Mouse (Mus musculus) gastrocnemius, postnatal 14 days (tissue): ENCODE results near the gene Kmt2e. TPM values are rescaled to one million over a fixed set of nuclear protein-coding genes. Genes with fewer than 3 reads are reported as not detected.
"Not testable (repeated sequence)": the region's sequence is repeated elsewhere in the genome, so short reads cannot be mapped to it uniquely, and the experiment has no call there.

ENCODE experiments used
- DNase-seq: peaks from one replicate; pipeline ENCODE4 v3.0.0; 2021; ENCODE audit warnings: mixed read lengths
- intact Hi-C: fragments of 180-260 bp; cut with DNase I; formaldehyde crosslinking; loops from one replicate; pipeline ENCODE4 v1.15.1; 2025; ENCODE audit warnings: low total_unique reads
- total RNA-seq, 2 experiments: library from RNA; stranded (reverse); gene quantifications; 2 replicates each; pipeline ENCODE4 v1.2.3; 2021

Gene Kmt2e
- total RNA-seq, 2 experiments from 2014 or later = 25.2 to 27.1 TPM

DNA sequence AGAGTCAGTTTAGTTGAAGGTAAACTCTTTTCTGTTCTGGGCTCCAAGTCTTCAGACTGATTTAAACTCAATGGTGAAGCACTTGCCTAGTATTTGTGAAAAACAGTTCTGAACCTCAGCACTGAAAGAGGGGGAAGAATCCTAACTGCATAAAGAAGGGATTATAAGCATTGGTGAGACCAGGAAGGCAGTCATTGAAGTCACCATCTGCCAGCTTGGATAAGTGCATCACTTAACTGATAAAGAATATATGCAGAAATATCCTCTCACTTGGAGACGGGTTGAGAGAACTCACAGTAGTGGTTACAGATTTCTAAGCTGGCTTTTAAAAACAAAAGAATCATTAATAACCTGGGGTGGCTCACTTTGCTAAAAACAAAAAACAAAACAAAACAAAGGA, 6.7 kb upstream of the Kmt2e start:
- intact Hi-C loops = loop anchor here (10.0 kb wide), 1 partner anchor 57 kb away; no protein-coding TSS in a partner anchor
- DNase-seq = no peak

DNA sequence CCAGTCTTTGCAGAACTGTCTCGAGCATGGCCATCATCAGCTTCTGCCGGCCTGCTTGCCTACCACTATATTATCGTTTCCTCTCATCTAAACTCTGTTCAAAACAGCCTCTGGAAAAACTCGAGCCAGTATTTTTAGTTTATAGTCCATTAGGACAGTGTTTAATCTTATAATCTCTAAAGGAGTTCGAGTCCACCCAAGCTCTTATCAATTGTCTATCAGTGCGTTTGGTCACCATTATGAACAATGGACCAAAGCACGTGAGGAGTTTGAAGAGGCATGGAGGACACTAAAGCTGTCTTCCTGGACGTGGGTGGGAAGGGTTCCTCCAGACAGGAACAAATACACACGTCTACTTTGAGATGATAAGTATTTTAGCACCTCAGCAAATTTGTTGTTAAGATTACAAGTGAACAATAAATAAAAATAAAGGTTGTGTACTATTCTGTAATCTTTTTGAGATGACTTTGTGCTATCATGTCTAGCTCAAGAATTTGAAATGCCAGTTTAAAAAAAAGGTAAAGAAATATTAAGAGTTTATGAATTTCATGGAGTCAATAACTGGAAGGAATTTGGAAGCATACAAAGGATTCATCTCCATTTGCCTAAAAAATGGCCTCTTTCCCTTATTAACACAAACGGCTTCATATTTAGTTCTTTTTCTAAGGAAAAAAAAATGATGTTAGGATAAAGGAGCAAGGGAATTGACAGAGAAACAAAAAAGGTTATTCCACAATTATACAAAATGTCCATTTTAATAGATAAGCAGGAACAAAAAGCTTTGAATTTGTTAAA, 3.0 kb upstream of the Kmt2e start:
- intact Hi-C loops = no loop called here
- no peak for DNase-seq

DNA sequence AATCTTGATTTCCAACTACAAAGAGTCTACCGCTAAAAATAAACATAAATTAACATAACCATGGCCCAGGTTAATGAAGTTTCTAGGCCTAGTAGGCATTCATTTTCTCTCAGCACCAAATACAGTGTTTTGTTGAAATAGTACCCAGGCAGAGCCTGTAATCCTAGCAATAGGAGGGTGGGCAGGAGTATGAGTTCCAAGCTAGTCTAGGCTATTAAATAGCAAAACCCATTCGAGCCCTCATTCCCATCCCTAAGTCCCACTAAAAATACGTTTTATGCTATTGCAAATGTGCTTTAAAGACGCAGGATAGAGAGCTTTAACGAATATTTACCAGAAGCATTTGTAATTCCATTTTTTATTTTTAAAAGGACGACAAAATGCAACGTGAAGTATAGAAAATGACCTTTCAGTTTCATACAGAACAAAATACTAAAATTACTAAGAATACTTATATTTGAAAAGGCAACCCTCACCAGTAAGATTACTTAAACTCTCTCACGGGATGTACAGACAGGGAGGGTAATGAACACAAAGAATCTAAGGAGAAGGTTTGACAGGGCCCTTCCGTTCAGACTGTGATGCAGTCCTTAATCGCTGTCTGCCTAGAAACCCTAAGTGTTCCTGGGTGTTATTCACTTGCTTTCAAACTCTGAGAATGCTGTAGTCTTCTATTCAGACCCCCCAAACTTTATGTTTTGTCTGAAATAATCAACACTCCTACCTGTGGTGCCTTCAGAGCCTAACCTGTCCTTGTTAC, 2.1 kb upstream of the Kmt2e start:
- intact Hi-C loops = no loop called here
- DNase-seq = no peak

DNA sequence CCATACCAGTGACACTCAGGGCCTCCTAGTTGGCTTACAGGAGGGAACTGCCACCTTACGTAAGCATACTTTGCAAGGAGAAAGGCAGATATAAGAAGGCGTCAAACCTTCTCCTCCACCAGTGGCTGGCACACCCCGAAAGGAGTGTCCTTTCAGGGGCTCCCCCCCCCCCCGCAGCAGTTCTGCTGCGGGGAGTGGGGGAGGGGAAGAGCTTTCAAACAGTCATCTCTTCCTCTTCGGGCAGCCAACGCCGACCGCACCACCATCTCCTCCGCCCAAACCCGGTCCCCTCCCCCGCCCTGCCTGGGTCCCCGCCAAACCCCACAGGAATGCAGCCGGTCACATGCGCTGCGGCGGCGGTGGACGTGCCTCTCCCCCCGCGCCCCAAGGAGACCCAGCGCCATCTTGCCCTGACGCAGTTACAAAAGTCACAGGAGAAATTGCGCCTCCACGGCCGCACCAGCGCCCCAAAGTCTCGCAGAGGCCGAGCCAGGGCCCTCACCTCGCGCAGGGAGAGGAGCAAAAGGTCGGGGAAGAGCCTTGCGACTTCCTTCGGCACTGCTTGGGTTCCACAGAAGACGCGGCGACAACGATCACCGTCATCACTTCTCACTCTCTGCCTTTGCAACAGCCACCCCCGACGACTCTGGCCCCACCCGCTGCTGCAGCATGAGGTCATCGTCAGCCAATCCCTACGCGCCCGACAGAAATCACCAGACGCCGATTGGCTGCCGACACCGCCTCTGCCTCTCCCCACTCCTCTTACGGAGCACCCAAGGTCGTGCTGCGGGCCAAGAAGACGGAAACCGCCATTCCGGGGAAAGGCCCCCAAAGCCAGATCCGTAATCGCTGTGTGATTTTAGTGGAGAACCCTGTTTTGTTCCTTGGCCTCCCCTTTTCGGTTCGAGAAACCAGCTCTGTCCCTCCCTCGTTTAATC, 1.3 kb upstream of the Kmt2e start:
- intact Hi-C loops = no loop called here
- DNase-seq = peak; percentile 100

DNA sequence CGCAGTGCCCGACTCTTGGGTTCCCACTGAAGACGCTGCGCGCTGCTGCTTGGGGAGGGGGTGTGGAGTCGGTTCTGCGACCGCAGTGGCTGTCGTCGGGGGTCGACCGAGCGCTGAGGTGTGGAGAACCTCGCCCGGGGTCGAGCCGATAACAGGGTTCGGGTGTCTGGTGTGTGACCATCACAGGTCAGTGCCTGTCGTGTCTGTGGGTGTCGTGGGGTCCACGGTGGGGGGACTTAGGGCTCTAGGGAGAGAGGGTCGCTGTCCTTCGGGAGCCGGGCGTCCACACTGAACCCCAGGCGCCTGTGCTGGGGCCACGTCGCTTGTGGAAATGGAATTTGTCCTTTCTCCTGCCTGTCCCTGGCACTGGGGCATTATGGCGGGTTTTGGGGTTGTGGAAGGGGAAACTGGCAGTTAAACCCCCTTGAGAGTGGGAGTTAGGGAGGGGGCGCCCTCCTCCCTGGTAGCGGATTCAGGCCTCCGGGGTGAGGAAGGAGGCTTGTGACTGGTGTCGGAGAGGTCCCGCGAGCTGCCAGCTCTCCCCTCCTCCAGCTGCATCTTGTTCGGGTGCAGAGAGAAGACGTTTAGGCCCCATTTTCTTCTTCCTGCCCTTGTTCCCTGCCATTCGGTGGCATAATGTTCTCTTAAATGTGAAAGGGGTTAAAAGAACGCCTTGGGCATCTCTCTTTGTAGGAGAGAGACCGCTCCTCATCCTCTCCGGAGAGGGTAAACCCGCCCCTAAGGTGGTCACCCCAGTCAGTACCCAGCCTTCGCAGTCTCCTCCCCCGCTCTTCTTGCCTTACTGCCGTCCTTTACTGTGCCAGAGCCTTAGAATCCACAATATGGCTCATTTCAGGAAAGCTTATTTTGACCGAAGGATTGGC, 599 bp downstream of the Kmt2e start:
- peak; percentile 50 for DNase-seq
- intact Hi-C loops = no loop called here

DNA sequence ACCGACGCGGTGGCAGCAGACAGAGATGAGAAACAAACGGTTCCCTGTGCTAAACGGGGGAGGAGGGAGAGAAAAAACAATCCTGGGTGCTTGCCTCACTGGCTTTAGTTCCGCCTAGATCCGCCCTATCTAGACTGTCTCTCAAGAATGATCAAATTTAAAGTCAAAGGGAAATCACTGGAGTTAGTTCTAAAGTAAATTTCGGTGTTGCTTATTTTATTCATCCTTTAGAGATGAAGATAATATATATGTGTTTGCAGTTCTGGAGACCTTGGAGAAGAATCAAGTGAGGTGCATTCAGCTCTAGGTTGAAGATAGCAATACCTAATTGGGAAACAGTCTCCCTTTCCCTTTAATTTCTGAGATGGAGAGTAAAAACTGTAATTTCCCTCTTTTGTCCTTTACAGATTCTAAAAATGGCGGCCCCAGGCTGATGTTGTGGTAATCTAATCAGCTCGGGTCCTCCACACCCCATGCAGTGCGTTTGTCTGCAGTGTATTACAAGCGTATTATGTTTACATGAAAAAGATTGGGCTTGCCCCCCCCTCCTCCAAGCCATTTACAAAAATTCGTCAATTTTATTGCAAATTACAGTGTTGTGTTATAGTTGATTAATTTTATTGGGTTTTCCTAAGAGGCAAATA, 1.4 kb downstream of the Kmt2e start:
- DNase-seq = no peak
- intact Hi-C loops = no loop called here

DNA sequence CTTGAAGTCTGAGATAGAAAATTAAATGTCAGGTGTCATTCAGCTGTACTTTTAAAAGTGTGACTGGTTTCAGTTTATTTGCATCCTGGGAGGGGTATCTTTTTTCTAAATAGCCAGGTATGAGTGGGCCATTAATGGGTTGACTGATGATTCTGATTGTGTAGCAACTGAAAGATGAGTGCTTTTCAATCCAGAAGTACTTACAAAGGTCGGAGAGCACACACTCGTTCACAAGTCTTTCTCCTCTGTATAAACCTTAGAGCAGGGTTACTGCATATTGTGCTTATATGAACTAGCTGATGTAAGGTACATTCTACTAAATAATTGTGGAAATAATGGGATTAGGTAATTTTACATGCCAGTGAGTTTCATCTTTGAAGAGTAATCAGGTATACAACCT, 2.5 kb downstream of the Kmt2e start:
- no peak for DNase-seq
- intact Hi-C loops = no loop called here

DNA sequence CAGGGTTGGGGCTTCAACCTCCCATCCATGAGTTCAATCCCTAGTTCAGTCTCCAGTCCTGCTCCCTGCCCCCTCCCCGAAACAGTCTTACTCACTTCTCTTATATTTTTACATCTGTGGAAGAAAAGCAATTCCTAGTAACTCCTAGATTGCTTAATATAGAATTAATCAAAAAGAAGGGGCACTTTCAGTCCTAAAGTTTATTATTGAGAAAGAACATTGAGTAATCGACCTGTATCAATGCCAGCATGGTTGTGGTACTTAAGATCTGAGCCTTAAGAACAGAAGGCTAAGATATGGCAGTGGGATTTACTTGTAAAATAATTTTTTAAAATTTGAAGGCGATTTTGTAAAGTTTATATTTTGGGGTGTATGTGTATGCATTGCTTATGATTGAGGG, 5.6 kb downstream of the Kmt2e start:
- DNase-seq = no peak
- intact Hi-C loops = no loop called here

DNA sequence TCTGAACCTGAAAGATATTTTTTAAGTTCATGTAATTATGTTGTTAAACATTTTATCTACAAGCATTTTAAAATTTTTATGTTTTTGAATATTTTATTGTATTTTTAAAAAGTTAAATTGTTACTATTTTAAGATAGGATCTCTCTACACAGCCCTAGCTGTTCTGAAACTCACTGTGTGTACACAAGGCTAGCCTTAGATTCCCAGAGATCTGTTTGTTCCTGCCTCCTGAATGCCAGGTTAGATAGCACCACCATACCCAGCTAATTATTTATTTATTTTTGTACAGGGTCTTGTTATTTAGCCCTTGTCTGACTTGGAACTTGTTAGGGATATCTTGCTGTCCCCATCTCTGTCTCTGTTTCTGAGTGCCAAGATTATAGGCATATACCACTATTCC, 6.3 kb downstream of the Kmt2e start:
- intact Hi-C loops = no loop called here
- no peak for DNase-seq

DNA sequence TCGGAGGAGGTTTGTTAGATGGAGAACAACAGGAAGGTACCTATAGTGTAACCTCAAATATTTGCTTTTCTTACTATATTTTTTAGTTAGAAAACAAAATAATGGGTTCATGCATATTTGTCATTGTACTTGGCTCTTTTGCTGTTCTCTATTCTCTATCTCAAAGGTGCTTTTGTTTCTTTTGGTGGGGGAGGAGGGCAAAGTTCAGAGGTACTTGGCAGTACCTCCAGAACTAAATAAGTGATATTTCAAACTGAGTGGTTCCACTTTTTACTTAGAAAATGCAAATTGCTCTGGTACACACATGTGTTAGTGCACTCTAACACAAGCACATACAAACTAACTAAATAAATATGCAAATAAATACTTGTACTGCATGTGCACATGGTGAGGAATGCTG, 7.7 kb downstream of the Kmt2e start:
- DNase-seq = no peak
- intact Hi-C loops = no loop called here

DNA sequence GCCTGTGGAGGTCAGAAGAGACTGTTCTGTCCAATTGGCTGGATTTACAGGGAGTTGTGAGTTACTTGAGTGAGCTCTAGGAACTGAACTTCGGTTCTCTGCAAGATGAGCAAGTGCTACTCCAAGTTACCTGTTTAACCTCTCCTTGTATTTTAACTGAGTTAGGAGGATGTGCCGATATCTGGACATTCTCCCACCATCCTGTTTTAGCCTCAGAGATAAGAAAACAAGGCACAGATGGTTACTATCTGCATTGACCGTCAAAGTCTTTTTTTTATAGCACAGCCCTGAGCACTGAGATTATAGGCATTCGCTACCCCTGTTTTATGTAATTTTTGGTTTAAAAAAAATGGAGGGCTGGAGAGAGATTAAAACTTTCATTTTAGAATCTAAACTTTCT, 10.2 kb downstream of the Kmt2e start:
- DNase-seq = no peak
- intact Hi-C loops = no loop called here

DNA sequence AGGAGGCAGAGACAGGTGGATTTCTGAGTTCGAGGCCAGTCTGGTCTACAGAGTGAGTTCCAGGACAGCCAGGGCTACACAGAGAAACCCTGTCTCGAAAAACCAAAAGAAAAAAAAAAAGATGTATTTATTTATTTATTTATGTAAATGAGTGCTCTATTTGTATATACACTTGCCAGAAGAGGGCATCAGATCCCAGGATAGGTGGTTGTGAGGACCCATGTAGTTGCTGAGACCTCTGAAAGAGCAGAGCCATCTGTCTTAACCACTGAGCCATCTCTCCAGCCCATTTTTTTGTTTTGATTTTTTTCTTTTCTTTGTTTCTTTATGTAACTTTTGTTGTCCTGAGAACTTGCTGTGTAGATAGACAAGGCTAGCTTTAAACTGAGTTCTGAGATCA, 19.3 kb downstream of the Kmt2e start:
- intact Hi-C loops, DNase-seq: not testable (repeated sequence)

DNA sequence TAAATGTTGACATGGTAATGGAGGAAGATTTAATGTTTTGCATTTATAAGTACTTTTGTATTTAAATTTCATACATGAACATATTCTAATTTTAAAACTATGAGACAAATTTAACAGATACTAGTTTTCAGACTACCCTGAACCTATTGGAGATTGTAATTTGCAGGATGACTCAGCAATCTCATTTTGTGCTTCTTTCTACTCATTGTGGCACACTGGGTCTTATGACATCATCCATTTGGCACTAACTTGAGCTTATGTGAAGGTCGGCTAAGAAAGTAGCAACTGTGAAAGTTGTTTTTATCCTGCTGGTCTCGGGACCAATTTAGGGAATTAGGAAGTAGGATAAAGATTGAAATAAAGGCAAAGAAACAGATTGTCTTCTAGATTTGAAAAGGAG, 27.4 kb downstream of the Kmt2e start:
- intact Hi-C loops = no loop called here
- no peak for DNase-seq

DNA sequence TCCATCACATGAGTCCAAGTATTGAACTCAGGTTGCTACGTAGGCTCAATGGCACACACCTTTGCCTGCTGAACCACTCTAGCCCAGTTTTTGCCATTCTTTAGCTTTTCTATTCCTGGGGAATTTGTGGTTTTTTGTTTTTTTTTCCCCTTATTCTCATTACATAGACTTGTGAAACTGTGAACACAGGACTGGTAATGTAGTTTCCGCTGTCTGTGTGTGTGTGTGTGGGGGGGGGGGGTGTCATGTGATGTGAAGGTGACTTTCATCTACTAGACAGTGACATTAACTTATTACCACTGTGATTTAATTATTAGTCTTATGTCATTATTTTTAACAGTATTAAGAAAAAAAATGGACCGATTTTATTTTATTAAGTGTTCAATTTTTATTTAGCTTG, 30.0 kb downstream of the Kmt2e start:
- intact Hi-C loops = no loop called here

DNA sequence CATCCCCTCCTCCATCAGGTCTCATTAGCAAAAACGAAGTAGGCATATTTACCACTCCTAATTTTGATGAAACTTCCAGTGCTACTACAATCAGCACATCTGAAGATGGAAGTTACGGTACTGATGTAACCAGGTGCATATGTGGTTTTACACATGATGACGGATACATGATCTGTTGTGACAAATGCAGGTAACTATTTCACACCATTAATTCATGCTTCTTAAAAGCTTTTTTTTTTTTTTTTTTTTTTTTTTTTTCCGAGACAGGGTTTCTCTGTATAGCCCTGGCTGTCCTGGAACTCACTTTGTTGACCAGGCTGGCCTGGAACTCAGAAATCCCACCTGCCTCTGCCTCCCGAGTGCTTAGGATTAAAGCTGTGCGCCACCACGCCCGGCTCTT, 30.5 kb downstream of the Kmt2e start:
- intact Hi-C loops = no loop called here
- DNase-seq = no peak

More for the DNA sequence above, 30.0 kb downstream of the Kmt2e start:
- DNase-seq = no peak

DNA sequence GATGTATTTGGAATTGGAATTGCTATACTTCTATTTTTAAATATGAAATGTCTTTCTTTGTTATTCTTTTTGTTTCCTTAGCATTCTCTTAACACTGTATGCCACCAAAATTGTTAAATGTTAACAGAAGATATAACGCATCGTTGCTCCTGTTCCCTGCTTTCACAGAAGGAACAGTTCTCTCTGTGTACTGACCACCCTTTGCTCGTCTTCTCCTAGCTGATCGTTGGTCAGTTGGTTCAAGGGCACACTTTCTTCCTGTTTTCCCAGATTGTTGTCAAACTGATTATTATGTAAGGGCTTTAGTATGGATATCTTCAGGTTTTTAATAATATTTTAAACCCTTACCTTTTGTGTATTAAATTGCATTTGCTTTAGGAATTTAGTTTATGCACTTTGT, 32.3 kb downstream of the Kmt2e start:
- no peak for DNase-seq
- intact Hi-C loops = no loop called here

DNA sequence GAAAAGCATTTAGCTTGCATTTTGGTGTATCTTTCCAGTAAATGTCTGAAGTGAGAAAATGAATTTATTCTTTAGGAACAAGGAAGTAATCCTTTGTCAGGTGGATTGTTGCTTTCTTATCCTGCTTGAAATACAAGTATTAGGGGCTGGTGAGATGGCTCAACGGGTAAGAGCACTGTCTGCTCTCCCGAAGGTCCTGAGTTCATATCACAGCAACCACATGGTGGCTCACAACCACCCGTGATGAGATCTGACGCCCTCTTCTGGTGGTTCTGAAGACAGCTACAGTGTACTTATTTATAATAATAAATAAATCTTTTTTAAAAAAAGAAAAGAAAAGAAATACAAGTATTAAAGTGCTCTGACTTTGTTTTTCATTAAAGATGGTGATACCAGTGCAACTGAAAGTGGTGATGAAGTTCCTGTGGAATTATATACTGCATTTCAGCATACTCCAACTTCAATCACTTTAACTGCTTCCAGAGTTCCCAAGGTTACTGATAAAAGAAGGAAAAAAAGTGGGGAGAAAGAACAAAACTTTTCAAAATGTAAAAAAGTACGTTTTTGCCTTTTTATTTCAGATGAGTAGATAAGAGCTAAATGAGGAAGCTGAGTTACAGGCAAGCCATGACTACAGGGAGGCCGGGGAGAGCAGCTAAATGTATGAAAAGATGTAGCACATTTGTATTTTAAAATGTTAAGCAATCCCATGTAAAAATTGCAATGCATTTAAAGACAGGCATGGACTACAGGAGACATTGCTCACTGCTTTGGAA, 39.0 kb downstream of the Kmt2e start:
- no peak for DNase-seq
- intact Hi-C loops = no loop called here

DNA sequence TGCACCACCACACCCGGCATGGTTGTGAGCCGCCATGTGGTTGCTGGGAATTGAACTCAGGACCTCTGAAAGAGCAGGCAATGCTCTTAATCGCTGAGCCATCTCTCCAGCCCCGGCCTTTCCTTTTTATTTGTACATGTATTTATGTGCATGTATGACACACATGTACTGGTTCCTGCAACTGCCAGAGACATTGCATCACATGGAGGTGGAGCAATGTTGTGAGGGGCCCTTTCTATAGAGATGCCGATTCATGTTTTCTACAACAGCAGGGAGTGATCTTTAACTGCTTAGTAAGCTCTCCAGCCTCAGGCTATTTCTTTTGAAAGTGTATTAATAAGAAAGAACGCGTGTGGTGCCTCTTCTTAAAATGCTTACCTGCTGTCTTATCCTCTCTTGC, 49.6 kb downstream of the Kmt2e start:
- intact Hi-C loops = loop anchor here (10.0 kb wide), 1 partner anchor 59 kb away; no protein-coding TSS in a partner anchor
- DNase-seq = no peak
